Mouse (Mus musculus) macrophage (primary cell): ENCODE results near the gene Ptgdr2. TPM values are rescaled to one million over a fixed set of nuclear protein-coding genes. Genes with fewer than 3 reads are reported as not detected.
A peak's percentile ranks its signal among the peaks of the same experiment; 100 is the strongest.

ENCODE experiments used
- H3K27ac ChIP-seq: fragments of 350-480 bp; formaldehyde crosslinking; 2 replicates; pipeline ENCODE4 v1.9.0; 2021
- H3K36me3 ChIP-seq: fragments of 350-480 bp; formaldehyde crosslinking; 2 replicates; pipeline ENCODE4 v1.9.0; 2021; ENCODE audit errors: inconsistent target
- H3K4me3 ChIP-seq: fragments of 350-480 bp; formaldehyde crosslinking; 2 replicates; pipeline ENCODE4 v1.9.0; 2021; ENCODE audit errors: inconsistent target
- H3K79me2 ChIP-seq: fragments of 350-480 bp; formaldehyde crosslinking; 2 replicates; pipeline ENCODE4 v1.9.0; 2021; ENCODE audit errors: inconsistent target
- WGBS: methylation state at CpG from one replicate; pipeline ENCODE4 v1.1.7; 2026; ENCODE audit warnings: inconsistent platforms; ENCODE audit not compliant: missing documents; 5-methylcytosine and 5-hydroxymethylcytosine counted together
- polyA plus RNA-seq: library from polyadenylated mRNA; stranded (reverse); fragments of 250-400 nt; gene quantifications from 3 replicates; pipeline ENCODE4 v1.2.4, GENCODE M21; 2018; ENCODE audit warnings: inconsistent platforms

Gene Ptgdr2
- polyA plus RNA-seq, 1 experiment from 2014 or later = not detected

DNA sequence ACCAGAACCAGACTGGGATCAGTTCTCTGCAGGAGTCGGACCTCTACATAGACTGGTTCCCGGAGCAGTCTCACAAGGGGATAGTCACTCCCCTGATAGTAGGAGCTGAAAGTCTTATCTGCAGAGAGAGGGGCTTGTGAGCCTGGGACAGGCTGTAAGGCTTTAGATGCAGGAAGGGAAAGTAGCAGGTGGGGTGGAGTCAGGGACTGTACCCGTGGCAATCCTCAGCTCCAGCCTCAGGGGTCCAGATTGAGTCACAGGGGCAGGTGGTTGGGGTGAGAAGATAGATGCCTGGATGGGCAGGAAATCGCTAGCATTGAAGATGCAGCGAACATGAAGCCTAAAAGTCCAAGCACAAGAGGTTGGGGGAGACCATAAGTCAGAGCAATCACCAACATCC, 20.5 kb upstream of the Ptgdr2 start:
- H3K27ac ChIP-seq = no peak overlapping the region
- H3K79me2 ChIP-seq = no peaks in the 10 kb centered on the region
- no peak overlapping the region for H3K4me3 ChIP-seq
- 78% methylated on average over 5 of the region's 5 CpGs for WGBS
- H3K36me3 ChIP-seq = no peaks in the 10 kb centered on the region

DNA sequence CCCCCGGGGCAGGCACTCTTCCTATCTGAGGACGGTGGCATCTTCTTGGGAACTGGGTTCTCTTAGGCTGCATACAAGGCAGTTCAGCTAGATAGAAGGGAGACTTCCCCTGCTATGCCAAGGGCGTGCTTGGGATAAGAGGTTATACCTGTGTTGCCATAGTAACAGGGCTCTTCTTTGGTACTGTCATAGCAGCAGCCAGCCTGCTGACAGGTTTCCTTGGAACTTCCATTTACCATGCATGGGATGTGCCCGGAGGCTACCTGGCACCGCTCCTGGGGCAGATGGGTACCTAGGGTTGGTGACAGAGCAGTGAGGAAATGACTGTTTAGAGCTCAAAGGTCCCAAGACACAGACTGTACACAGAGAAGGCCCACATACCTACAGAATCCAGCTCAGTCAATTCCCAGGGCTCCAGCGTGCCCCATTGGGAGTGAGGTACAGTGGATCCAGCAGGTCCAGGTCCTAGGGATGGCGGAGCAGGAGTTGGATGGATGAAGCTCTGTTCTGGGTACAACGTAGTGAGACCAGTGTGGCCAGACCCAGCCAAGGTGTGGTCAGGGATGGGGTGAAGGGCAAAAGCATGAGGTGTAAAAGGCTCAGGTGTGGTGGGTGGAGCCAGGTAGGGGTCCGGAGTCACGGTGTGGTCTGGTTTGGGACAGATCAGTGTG, 18.5 kb upstream of the Ptgdr2 start:
- Histone ChIP-seq H3K36me3 (no peaks in the 10 kb centered on the region), H3K4me3 (no peak overlapping the region), H3K27ac (no peak overlapping the region), H3K79me2 (no peaks in the 10 kb centered on the region)
- WGBS = 96% methylated on average over 10 of the region's 10 CpGs

GRCm38 (mm10) chr19:10920532-10920931, 16.4 kb upstream of the Ptgdr2 start, which contains the start of gene Zp1:
Gene Zp1, minus strand, starts transcription at chr19:10920632.
- no peaks in the 10 kb centered on the region for H3K36me3 ChIP-seq
- H3K4me3 ChIP-seq = no peak within 1 kb of the TSS
- 92% methylated on average over 2 of the region's 2 CpGs for WGBS
- no peak within 1 kb of the TSS for H3K27ac ChIP-seq
- no peaks in the 10 kb centered on the region for H3K79me2 ChIP-seq

GRCm38 (mm10) chr19:10921058-10921457, 15.9 kb upstream of the Ptgdr2 start:
- H3K36me3 ChIP-seq = no peaks in the 10 kb centered on the region
- 70% methylated on average over 3 of the region's 3 CpGs for WGBS
- H3K79me2 ChIP-seq = no peaks in the 10 kb centered on the region
- no peak overlapping the region for H3K4me3 ChIP-seq
- H3K27ac ChIP-seq = no peak overlapping the region

GRCm38 (mm10) chr19:10924220-10924619, 12.7 kb upstream of the Ptgdr2 start:
- no peak overlapping the region for H3K27ac ChIP-seq
- H3K36me3 ChIP-seq = no peaks in the 10 kb centered on the region
- no peak overlapping the region for H3K4me3 ChIP-seq
- 89% methylated on average over 4 of the region's 4 CpGs for WGBS
- no peaks in the 10 kb centered on the region for H3K79me2 ChIP-seq

GRCm38 (mm10) chr19:10926123-10926621, 10.8 kb upstream of the Ptgdr2 start:
- Histone ChIP-seq H3K4me3 (no peak overlapping the region), H3K79me2 (no peaks in the 10 kb centered on the region), H3K36me3 (no peaks in the 10 kb centered on the region), H3K27ac (no peak overlapping the region)
- WGBS = 80% methylated on average over 6 of the region's 6 CpGs

DNA sequence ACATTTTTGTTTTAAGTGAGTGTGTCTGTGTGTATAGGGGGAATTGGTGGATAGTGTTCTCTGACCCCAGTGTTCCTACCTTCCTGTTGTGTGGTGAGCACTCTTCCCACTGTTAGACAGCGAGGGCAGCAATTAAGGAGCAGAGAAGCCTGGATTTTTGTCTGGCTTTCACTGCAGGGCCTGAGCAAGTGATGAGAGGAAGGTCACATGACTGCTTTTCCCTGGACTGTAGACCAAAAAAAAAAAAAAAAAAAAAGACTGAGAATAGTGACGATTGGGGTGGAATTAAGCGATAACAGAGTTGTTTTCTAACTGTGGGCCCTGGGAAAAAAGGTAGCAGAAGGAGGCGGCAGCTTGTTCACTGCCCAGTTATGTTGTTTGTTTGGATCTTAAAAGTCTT, 10.3 kb upstream of the Ptgdr2 start:
- Histone ChIP-seq H3K36me3 (no peaks in the 10 kb centered on the region), H3K79me2 (no peaks in the 10 kb centered on the region), H3K4me3 (no peak overlapping the region), H3K27ac (no peak overlapping the region)
- WGBS = 92% methylated on average over 4 of the region's 4 CpGs

GRCm38 (mm10) chr19:10930641-10931040, 6.3 kb upstream of the Ptgdr2 start:
- no peaks in the 10 kb centered on the region for H3K79me2 ChIP-seq
- no peaks in the 10 kb centered on the region for H3K36me3 ChIP-seq
- H3K27ac ChIP-seq = no peak overlapping the region
- 50% methylated on average over 2 of the region's 2 CpGs for WGBS
- H3K4me3 ChIP-seq = no peak overlapping the region

- H3K79me2 ChIP-seq = no peaks in the 10 kb centered on the region
- 57% methylated on average over 5 of the region's 5 CpGs for WGBS
These were observed 1.9 kb upstream of the Ptgdr2 start for GRCm38 (mm10) chr19:10935029-10935428.

DNA sequence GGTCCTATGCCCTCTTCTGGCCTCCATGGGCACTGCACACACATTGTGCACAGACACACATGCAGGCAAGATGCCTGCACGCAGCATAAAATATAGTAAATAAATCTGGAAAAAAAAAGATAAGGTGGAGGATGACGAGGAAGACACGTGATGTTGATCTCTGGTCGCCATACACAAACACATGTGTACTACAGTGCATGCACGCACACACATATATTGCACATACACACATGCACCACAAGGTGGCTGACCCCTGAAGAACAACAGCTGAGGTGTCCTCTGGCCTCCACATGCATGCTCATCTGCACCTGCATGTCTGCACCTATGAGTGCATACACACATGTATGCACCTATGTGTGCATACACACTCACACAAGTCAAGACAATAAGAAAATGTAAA, 883 bp upstream of the Ptgdr2 start:
- no peaks in the 10 kb centered on the region for H3K79me2 ChIP-seq
- WGBS = 92% methylated on average over 5 of the region's 5 CpGs
- no peaks in the 10 kb centered on the region for H3K36me3 ChIP-seq
- H3K27ac ChIP-seq = no peak overlapping the region
- no peak overlapping the region for H3K4me3 ChIP-seq

More at GRCm38 (mm10) chr19:10935029-10935428, 1.9 kb upstream of the Ptgdr2 start:
- Histone ChIP-seq H3K4me3 (no peak overlapping the region), H3K36me3 (no peaks in the 10 kb centered on the region), H3K27ac (no peak overlapping the region)

DNA sequence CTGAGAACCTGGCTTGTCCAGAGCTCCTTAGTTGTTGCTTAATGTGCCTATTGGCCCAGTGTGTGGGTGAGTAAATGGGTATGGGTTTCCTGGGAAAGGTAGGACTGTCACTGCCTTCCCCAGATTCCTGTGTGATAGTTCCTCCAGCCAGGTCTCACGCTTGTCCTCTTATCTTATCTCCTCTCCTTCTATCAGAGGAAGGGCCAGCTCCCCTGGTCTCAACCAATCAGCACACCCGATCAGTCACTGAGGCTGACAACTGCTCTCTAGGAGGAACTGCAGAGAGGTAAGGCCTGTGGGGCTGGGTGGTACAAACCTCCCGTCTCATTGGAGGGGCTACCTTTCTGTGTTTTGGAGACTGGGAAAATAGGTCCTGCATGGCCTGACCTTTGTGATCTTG, 1.8 kb downstream of the Ptgdr2 start:
- H3K4me3 ChIP-seq = no peak overlapping the region
- H3K36me3 ChIP-seq = peaks cover 23% of the 10 kb centered on the region
- H3K27ac ChIP-seq = no peak overlapping the region
- no peaks in the 10 kb centered on the region for H3K79me2 ChIP-seq
- WGBS = 78% methylated on average over 3 of the region's 3 CpGs

DNA sequence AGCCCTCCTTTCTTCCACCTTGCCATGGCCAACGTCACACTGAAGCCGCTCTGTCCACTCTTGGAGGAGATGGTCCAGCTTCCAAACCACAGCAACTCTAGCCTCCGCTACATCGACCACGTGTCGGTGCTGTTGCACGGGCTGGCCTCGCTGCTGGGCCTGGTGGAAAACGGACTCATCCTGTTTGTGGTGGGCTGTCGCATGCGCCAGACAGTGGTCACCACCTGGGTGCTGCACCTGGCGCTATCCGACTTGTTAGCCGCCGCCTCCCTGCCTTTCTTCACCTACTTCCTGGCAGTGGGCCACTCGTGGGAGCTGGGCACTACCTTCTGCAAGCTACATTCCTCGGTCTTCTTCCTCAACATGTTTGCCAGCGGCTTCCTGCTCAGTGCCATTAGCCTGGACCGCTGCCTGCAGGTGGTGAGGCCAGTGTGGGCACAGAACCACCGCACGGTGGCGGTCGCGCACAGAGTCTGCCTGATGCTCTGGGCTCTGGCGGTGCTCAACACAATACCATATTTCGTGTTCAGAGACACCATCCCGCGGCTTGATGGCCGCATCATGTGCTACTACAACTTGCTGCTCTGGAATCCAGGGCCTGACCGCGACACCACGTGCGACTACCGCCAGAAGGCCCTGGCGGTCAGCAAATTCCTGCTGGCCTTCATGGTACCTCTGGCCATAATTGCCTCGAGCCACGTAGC, 3.3 kb downstream of the Ptgdr2 start:
- H3K79me2 ChIP-seq = no peaks in the 10 kb centered on the region
- no peak overlapping the region for H3K4me3 ChIP-seq
- 31% methylated on average over 37 of the region's 37 CpGs for WGBS
- H3K36me3 ChIP-seq = peaks cover 33% of the 10 kb centered on the region
- no peak overlapping the region for H3K27ac ChIP-seq

- 68% methylated on average over 31 of the region's 40 CpGs for WGBS
- no peak overlapping the region for H3K4me3 ChIP-seq
These were observed 4.0 kb downstream of the Ptgdr2 start for GRCm38 (mm10) chr19:10940801-10941457.

GRCm38 (mm10) chr19:10943955-10944354, 7.0 kb downstream of the Ptgdr2 start:
- 8% methylated on average over 3 of the region's 3 CpGs for WGBS
- Histone ChIP-seq H3K4me3 (no peak overlapping the region), H3K27ac (no peak overlapping the region), H3K79me2 (peaks cover 34% of the 10 kb centered on the region), H3K36me3 (peaks cover 34% of the 10 kb centered on the region)

More at GRCm38 (mm10) chr19:10940801-10941457, 4.0 kb downstream of the Ptgdr2 start:
- H3K79me2 ChIP-seq = peaks cover 3% of the 10 kb centered on the region
- peaks cover 34% of the 10 kb centered on the region for H3K36me3 ChIP-seq
- H3K27ac ChIP-seq = no peak overlapping the region

- peaks cover 34% of the 10 kb centered on the region for H3K36me3 ChIP-seq
- peak overlapping the region; percentile 81 for H3K4me3 ChIP-seq
- 54% methylated on average over 3 of the region's 3 CpGs for WGBS
- H3K27ac ChIP-seq = peak overlapping the region; percentile 57
- H3K79me2 ChIP-seq = peaks cover 35% of the 10 kb centered on the region
These were observed 9.5 kb downstream of the Ptgdr2 start for GRCm38 (mm10) chr19:10946506-10946905.
